Mouse (Mus musculus) c-Kit-negative CD71-positive TER-119-positive erythroid progenitor cells, embryonic 14.5 days (primary cell): ENCODE measurements at regions not wholly inside any gene's neighbourhood (a gene's known extent, or its start where the extent isn't known, plus 50 kb on each side); places are given as distances from the start of the nearest gene placed in this dataset.
"Not testable (repeated sequence)": the region's sequence is repeated elsewhere in the genome, so short reads cannot be mapped to it uniquely, and the experiment has no call there.

Experiments
- DNase-seq: peaks from one replicate; pipeline ENCODE4 v3.0.0-alpha.2; 2013; ENCODE audit warnings: low read depth, low spot score

DNA sequence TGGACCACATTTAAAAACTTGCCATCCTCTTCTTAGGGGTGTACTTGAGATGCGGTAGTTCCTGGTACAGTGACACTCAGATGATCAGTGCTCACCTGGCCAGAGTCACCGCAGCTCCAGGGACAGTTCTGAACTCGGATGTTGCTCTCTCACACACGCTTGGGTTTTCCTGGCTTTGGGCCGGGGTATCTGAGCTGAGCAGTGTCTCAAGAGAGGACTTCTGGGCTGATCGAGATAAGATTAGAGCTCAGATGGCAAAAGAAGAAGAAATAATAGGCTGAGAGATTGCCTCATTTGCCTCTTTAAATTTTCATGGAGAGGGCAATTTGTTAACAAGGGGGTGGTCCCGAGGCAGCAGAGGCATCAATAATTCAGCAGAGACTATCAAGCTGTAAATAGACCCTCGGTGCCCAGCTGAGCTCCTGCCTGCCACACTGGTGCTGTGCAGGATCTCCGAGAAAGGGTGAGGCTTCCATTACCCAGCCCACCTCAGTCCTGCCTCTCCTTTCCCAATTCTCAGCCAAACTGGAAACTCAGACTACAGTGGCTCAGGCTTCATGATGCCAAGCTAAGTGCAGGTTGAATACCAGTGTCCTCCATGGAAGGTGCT lies 133.7 kb downstream of the Tsen15 start:
- DNase-seq: no peak

DNA sequence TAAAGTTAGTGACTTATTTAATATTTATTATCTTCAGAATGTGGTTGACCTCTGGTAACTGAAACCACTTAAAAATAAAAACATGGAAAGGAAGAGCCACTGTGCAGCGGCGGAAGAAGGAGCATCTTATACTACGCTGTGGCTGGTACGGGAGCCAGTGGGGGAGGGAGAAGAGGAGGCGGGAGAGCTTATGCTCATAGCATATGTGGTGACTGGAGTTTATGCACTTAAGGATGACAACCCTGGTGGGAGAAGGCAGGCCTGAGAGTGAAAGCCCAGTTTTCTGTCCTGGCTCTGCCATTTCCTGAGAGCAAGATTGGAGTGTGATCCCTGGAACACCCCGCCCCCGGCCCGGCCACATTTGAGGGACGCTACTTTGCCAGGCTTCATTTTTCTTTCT lies 145.5 kb downstream of the Tsen15 start:
- no peak for DNase-seq

DNA sequence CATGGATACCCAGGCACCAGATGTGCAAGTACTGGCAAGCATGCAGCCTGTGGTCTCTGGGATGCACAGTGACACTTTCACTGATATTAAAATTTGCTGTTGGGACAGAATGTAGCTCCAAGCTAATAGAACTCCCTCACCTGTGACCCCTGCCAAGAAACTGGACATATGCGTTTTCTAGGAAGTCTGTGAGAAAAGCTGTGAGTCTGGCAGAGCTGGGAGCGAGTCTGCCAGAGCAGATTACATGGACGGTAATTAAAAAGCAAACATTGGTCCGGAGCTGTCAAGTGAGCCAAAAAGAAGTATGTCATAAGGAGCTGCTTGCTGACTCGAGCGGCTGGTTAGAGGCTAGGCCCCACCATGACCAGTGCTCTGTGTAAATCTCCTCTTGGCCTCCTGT lies 147.1 kb downstream of the Tsen15 start:
- no peak for DNase-seq

DNA sequence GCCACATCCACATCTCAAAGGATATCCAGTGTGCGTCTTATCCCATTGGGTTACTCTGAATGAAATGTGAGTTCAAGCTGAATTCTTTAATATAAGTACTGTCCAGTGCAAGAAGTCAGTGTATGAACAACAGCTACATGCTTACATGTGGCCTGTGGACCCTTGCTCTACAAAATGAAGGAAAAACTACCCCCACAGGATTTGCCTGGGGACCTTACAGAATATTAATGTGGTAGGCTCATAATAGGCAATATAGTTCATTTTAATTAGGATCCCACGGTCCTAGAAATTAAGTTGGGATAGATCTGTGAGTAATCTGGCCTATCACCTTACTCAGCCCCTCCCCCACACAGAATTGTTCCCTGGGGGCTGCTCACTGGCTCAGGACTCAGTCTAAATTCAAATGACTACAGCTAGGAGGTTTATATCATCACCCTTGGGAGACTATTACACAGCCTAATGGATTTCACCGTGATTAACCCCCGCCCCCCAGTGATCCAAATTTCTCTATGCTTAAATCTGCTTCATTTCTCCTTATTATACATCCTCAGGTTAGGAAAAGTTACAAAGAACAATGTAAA lies 145.4 kb upstream of the 1700025G04Rik start:
- no peak for DNase-seq

DNA sequence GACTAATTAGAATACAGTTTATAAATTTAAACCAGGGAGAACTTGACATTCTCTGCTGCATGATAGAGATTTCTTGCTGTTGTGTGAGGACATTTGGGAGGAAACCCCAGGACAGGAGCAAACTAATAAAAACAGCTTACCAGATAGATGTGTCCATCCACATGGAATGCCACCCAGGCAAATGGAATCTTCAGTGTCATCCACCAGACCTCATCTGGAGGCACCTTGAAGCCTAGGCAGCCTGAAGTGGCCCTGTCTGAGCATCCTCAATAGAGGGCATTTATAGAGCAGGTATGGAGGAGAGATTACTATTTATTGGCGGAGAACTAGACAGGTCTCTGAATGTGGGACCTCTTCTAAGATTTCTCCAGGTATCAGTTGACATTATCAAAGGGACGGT lies 144.8 kb upstream of the 1700025G04Rik start:
- no peak for DNase-seq

DNA sequence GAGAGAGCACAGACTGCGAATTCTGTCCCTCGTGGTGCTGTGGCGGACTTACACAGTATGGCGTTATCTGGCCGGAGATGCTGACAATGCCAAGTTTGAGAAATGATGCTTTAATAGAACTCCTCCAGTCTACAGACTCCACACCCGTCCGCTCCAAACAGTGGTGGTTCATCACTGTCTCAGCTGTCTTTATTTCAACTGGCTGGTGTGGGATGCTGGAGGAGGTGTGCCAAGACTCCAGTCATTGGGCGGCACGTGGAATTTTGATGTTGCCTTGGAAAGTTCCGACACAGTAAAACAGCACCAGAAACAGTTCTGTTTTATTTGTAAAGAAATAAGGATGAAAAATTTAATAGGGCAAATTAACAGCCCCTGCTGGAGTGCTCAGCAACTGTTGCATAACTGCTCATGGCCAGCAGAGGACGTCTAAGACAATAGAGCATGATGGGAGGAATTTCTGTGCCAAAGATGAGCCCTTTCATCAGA lies 141.8 kb upstream of the 1700025G04Rik start:
- DNase-seq: no peak

DNA sequence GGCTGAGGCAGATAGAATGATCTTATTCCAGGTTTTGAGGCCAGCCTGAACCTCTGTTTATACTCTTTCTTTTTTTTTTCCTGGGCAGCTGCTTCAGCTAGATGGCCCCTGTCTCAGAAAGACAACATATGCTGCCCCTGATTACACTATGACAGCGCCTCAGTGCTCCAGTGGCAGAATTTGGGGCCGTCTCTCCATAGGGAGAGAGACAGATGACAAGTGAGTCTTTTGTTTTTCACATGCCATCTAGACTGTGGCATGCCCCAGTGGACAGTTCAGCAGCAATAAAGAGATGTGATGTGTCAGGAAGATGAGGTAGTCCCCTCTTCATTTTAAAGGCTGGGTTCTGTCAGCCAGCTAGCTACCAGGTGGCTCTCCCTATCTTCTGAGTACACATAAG lies 139.8 kb upstream of the 1700025G04Rik start:
- no peak for DNase-seq

DNA sequence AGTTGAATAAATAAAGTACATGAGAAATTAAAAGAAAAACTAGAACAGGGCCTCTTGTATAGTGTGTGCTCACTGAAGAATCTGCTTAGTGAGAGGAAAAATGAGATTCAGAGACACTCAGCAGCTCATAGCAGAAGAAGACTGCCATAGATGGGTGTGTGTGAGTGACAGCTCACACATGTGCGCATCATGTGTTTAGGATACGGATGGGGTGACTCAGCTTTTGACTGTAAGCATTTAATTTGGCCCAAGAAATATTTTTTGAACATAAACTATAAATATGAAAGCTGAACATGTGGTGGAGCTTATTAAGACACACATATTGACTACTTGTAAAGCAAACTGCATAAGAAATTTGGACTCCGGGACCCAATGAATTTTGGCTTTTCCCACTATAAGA lies 136.1 kb upstream of the 1700025G04Rik start:
- DNase-seq: no peak

DNA sequence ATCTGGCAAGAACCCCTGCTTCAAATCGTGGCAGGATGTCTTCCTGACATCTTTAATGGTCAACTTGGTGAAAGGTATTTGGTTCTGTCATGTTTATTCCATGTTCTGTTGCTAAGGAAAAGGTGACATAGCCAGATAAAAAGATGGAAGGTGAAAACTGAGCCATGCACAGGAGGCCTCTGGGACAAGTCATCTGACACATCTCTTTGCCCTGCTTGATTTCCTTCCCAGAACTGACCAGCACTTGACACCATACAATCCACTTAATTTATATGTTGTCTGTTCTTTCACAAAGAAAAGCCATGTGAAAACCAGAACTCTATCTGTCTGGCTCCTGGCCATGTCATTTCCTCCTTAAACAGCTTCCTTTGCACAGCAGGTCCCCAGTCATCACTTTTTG lies 133.7 kb upstream of the 1700025G04Rik start:
- DNase-seq: no peak

DNA sequence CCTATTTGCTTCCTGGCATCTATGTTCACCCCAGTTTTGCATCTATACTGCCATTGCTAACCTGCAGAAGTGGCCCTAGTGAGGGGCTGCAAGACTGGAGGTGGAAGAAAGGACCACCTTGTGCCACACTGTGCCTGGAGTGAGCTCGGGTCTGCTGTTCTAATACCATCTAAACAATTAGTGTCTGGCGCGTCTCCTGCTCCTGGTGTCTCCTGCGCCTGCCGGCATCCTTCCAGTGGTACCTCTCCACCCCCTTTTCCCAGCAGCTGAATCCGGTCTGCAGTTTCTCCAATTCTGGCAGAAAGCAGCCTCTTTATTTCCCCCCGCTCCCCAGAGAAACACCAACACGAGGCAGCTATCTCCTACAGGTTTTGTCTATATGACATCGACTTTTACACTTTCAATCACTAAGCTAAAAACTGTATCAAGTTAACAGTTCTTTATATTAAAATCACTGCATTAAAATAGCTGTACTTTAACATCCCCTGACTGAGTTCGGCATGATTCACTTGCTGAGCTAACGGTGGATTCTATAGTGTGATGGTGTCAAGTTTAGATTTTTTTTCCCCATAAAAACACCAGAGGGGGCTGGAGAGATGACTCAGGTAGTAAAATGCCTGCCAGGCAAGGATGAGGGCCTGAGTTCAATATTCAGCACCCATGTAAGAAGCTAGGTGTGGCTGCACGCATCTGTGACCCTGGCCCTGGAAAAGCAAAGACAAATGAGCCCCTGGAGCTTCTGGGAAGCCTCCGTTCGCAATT lies 131.1 kb upstream of the 1700025G04Rik start:
- DNase-seq: no peak

DNA sequence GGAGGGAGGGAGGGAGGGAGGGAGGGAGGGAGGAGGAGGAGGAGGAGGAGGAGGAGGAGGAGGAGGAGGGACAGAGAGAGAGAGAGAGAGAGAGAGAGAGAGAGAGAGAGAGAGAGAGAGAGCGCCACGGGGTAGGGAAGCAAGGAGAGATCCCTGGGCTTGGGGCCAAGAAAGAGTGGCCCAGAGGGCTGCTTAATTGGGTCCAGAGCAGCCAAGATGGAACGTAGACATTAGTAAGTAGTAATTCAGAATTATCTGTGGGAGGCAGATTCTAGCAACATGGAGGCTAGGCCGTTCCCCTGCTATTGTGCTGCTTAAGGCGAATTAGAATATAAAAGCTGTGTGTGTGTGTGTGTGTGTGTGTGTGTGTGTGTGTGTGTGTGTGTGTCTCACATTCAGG lies 129.8 kb upstream of the 1700025G04Rik start:
- not testable (repeated sequence) for DNase-seq

DNA sequence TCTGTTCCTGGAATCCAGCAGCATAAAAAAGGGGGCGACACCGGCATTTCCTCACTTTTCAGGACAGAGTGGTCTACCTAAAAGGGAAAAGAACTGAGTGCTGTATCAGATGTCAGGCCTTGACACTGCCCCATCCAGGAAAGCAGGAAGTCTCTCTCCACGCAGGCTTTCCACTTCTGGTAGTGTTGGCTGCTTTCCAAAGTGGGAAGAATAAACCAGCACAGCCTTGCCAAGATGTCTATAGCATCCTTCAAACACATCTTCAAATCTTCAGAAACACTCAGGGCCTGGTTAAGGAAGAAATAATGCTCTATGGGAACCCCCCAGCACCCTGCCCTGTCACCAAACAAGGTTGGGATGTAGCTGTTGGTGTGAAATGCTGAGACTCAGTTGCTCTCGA lies 127.5 kb upstream of the 1700025G04Rik start:
- no peak for DNase-seq

DNA sequence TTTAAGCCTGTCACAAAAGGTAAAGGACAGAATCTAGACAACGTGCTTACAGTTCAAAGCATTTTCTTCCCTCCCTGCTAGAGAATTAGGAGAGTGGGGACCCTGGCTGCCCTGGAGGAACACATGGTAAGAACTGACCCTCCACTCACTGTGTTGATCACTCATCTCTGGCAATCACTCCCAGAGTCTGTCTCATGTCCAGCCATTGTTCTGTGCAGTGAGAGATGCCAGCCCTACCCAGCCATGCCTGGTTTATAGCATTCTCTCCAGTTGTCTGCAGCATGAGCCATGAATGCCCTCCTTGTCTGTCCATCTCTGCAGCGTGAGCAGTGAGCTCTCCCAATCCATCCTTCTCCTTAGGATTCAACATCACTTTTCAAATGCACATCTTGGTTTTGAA lies 124.5 kb upstream of the 1700025G04Rik start:
- no peak for DNase-seq

DNA sequence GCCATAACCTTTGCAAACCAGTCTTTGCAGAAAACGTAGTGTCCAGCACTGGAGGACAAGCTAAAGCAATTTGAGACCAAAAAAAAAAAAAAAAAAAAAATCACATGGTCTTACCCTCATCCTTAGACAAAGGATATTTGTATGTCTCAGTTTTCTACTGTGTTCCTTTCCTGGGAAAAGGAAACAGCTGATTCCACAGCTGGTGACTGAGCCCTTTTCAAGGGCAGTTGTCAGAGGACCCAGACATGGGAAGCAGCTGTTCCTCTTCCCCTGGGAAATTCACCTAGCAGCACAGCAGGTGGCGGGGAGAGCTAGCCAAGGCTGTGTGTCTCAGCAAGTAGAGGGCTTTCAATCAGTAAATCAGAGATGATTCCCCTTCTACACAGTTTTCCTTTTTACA lies 113.3 kb upstream of the 1700025G04Rik start:
- DNase-seq: no peak

DNA sequence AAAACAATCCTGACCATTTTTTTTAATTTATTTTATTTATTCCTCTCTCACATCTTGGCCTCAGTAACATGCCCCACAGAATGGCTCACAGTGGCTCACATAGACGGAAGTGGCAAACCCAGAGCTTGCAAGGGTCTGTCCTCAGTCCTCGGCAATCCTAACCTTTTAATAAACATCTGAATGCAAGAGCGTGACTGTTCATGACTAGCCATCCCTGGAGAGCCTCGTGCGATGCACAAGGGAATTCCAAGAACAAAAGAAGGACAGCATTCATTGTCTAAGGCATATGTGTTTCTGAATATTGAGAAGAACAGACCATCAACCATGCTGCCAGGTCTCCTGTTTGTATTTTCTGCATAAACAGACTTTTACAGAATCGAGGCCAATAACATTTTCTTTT lies 98.8 kb upstream of the 1700025G04Rik start:
- DNase-seq: no peak

DNA sequence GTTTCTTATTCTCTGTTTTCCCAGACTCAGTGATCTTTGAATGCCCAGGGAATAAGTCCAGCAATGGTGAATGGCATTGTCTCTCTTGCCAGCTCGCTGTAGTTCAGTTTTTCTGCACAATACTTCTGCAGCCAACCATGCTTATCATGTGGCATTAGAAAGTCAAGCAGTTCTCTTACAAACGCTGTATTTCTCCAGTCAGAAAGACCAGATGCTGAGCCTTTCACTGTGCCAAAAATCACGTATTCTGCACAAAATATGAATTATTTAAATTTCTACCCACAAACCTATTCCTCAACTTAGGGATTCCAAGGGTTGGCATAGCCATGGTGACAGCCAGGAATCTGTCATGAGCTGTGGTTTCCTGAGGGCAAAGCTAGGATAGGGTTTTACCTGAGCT lies 95.0 kb upstream of the 1700025G04Rik start:
- DNase-seq: no peak

DNA sequence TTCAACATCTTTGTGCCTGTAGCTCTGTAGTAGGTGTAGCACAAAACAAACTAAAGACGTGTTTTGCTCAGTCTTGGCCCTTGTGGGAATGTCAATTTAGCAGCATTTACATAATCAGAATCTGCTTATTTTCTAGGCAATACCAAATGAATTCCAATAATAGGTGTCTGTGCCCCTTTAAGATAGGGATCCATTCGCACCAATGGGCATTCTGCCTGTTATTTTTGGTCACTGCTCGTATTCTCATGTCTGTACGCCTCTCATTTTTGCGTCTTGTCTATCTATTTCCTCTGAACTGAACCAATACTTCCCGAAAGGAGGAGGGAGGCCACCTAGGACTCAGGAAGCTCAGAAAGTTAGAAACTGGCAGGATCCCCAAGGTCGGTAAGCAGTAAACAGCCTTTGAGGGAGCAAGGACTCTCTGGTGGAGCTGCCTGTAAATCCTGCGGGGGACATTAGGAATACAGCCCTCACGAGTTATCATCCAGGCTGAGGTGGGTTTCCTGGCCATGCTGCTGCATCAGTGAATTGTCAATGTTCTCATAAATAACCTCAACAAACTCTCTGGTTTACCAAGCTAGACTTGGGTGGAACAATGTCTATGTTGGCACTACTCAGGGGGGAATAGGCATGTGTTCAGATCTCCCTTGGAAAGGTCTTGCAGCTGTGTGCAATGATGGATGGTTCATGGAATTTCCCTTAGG lies 86.5 kb upstream of the 1700025G04Rik start:
- no peak for DNase-seq

DNA sequence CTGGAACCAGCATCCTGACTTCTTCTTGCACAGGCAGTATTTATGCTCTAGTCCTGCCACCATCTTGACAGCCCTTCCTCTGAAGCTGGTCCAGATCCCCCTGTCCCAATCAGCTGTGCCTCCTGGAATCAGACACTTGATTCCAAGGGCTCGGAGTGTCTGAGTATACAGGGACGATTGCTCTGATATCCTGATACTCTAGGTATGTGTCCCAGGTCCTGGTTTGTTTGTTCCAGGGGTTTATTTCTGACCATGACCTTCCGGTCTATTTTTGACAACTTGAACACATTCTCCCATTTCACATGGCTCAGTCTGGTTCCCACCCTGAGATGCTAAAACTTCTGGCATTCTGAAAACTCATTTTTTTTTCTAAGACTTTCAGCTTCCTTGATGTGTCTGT lies 85.8 kb upstream of the 1700025G04Rik start:
- no peak for DNase-seq

DNA sequence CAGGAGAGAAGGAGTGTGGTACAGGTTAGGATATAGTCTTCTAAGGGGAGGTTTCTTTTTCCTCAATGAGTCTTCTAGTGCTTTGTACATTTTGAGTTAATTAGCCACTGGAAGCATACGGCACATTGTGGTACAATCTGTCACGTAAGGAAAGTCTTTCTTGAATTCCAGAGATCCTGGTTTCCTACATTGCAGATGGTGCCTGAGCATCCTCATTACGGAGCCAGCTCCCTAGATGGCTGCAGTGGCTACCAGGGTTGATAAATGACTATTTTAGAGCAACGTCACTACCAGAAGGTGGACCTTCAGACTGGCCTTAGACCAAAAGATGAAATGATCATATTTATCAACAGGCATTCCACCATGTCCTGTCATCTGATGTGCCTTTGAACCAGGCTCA lies 84.5 kb upstream of the 1700025G04Rik start:
- DNase-seq: no peak

DNA sequence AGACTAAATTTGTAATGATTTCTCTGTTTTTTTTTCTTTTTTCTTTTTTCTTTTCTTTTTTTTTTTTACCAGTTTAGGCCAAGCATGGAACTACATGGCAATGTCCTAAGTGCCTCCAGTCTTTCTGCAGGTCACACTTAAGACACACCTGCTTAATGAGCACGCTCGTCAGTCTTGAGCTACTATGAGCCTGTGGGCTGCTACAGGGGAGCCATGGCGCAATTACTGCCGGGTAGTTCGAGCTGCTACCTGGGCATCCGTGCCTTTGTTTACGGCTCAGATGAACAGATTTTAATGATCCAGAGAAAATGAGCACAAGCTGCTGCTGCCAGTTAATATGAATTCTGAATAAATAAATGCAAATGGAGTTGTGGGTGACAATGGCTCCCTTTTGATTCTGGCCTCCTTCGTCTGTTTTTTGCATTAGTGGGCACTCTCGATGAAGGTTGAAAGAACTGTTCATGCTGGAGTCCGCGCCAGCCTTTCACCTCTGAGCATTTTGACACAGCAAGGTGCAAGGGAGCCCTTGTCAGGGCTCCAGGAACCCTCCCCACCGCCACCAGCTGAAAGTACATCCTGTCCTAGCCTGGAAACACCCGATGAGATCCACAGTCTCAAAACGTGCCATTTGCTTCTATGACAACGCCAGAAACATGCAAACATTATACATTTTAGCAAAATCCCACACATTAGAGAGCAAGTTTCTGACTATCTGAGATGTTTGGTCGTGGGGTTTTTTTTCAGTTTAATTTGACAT lies 81.3 kb upstream of the 1700025G04Rik start:
- no peak for DNase-seq

DNA sequence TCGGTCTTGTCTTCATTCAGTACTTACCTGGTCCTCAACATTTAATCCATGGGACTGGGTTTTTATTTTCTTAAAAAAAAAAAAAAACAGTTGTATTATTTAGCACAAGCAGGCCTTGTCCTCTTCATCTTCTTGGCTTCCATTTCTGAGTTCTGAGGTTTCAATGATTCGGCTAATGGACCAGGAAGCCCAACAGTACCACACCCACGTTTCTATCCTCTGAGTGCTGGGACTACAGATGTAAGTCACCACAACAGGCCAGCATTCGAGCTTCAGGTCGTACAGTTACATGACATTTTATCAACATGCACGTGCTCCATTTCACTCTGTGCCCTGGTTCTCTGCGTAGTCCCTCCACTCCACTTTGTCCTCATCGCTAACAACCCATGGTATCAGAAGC lies 80.7 kb upstream of the 1700025G04Rik start:
- no peak for DNase-seq

DNA sequence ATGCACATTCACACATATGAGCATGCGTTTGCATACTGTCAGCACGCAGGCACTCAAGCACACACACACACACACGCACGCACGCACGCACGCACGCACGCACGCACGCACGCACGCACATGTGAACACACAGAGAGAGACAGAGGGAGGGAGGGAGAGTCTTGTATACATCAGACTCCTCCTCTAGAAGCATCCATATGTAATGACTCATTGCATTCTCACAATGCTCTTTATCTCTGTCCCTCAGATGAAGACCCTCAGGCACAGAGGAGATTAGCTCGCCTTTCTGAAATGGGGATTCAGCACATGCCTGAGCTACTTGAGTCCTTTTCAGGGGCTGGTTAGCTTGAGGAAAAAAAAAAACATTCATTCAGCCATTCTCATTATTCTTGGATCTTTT lies 79.6 kb upstream of the 1700025G04Rik start:
- DNase-seq: no peak
